Mouse (Mus musculus): ENCODE measurements around the gene St7. TPM values are rescaled to one million over a fixed set of nuclear protein-coding genes. Genes with fewer than 3 reads are reported as not detected.

St7 gene
- polyA plus RNA-seq, 1 experiment = 23.8 TPM

DNA sequence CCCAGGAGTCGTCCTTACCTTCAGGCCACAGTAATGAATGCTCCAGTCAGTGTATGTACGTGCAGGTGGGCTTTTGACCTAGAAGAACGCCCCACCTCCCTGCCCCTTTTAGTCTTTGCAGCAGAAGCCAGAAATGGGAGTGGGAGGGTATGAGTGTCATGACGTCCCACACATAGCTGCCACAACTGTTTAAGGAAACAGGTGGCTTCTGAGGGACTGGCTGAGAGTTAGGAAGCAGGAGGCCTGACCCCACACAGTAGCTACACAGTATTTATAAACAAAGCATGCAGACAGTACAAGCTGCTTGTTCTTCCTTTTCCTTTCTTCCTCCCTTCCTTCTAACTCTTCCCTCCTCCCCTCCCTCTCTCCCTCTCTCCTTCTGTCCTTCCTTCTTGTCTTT lies 135.6 kb downstream of the St7 start:
- 84% methylated on average over 4 of the region's 4 CpGs for WGBS
- no peak overlapping the region for H3K4me3 ChIP-seq (replicated peaks; ENCODE audit: insufficient read depth, low read depth, low read length)
- no peak for DNase-seq
- TF ChIP-seq POLR2A (IDR thresholded peaks at IDR 0.05; ENCODE audit: borderline replicate concordance, insufficient read depth, low read length) (no peak), CTCF (IDR thresholded peaks at IDR 0.05; ENCODE audit: borderline replicate concordance, insufficient read depth, low read depth, low read length) (no peak)
- no peaks in the 10 kb centered on the region for H3K27me3 ChIP-seq (ENCODE audit: control insufficient read depth, insufficient read depth, low read length)
- no peak overlapping the region for H3K27ac ChIP-seq (ENCODE audit: insufficient read depth, low read length)
- 0 out of 2 replicates have a peak, but pooled peaks cover 7% of the 10 kb centered on the region for H3K4me1 ChIP-seq (ENCODE audit: control insufficient read depth, insufficient read depth, low read length)

DNA sequence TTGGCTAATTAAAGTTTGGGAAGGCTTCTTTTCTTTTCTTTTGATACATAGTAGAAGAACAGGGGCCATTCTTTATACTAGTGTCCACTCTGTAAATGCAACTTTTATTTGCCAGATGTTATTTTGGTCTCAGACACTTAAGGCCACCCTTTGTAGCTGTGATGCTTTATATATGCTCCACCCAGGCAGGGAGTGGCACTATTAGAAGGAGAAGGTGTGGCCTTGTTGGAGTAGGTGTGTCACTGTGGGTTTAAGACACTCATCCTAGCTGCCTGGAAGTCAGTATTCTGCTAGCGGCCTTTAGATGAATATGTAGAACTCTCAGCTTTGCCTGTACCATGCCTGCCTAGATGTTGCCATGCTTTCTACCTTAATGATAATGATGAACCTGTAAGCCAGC lies 137.2 kb downstream of the St7 start:
- no peak for TF ChIP-seq CTCF (IDR thresholded peaks at IDR 0.05; ENCODE audit: borderline replicate concordance, insufficient read depth, low read depth, low read length)
- no peak for TF ChIP-seq POLR2A (IDR thresholded peaks at IDR 0.05; ENCODE audit: borderline replicate concordance, insufficient read depth, low read length)
- Histone ChIP-seq H3K4me3 (replicated peaks; ENCODE audit: insufficient read depth, low read depth, low read length) (no peak overlapping the region), H3K27ac (ENCODE audit: insufficient read depth, low read length) (no peak overlapping the region), H3K4me1 (ENCODE audit: control insufficient read depth, insufficient read depth, low read length) (0 out of 2 replicates have a peak, but pooled peaks cover 7% of the 10 kb centered on the region), H3K27me3 (ENCODE audit: control insufficient read depth, insufficient read depth, low read length) (no peaks in the 10 kb centered on the region)
- no peak for DNase-seq
- 98% methylated on average over 1 of the region's 1 CpGs for WGBS

GRCm38 (mm10) chr6:17834493-17834892 lies 141.8 kb downstream of the St7 start:
- TF ChIP-seq CTCF (IDR thresholded peaks at IDR 0.05; ENCODE audit: borderline replicate concordance, insufficient read depth, low read depth, low read length) = peak; percentile 59; the same call in 1 of the 2 replicates
- no peak for TF ChIP-seq POLR2A (IDR thresholded peaks at IDR 0.05; ENCODE audit: borderline replicate concordance, insufficient read depth, low read length)
- WGBS = 40% methylated on average over 7 of the region's 7 CpGs
- peak; percentile 69 to 70 for DNase-seq
- H3K4me1 ChIP-seq (ENCODE audit: control insufficient read depth, insufficient read depth, low read length) = no peaks in the 10 kb centered on the region
- H3K27ac ChIP-seq (ENCODE audit: insufficient read depth, low read length) = no peak overlapping the region
- no peaks in the 10 kb centered on the region for H3K27me3 ChIP-seq (ENCODE audit: control insufficient read depth, insufficient read depth, low read length)
- H3K4me3 ChIP-seq (replicated peaks; ENCODE audit: insufficient read depth, low read depth, low read length) = no peak overlapping the region

- TF ChIP-seq POLR2A (IDR thresholded peaks at IDR 0.05; ENCODE audit: borderline replicate concordance, insufficient read depth, low read length) (no peak), CTCF (IDR thresholded peaks at IDR 0.05; ENCODE audit: borderline replicate concordance, insufficient read depth, low read depth, low read length) (no peak)
- Histone ChIP-seq H3K27ac (ENCODE audit: insufficient read depth, low read length) (no peak overlapping the region), H3K4me3 (replicated peaks; ENCODE audit: insufficient read depth, low read depth, low read length) (no peak overlapping the region), H3K27me3 (ENCODE audit: control insufficient read depth, insufficient read depth, low read length) (no peaks in the 10 kb centered on the region), H3K4me1 (ENCODE audit: control insufficient read depth, insufficient read depth, low read length) (no peaks in the 10 kb centered on the region)
- WGBS = 86% methylated on average over 6 of the region's 6 CpGs
- DNase-seq = no peak
Observed at GRCm38 (mm10) chr6:17835693-17836092, 143.0 kb downstream of the St7 start.

- no peaks in the 10 kb centered on the region for H3K4me1 ChIP-seq (ENCODE audit: control insufficient read depth, insufficient read depth, low read length)
- WGBS = 100% methylated on average over 1 of the region's 1 CpGs
- H3K27me3 ChIP-seq (ENCODE audit: control insufficient read depth, insufficient read depth, low read length) = no peaks in the 10 kb centered on the region
- no peak for DNase-seq
- H3K4me3 ChIP-seq (replicated peaks; ENCODE audit: insufficient read depth, low read depth, low read length) = no peak overlapping the region
- TF ChIP-seq POLR2A (IDR thresholded peaks at IDR 0.05; ENCODE audit: borderline replicate concordance, insufficient read depth, low read length) (no peak), CTCF (IDR thresholded peaks at IDR 0.05; ENCODE audit: borderline replicate concordance, insufficient read depth, low read depth, low read length) (no peak)
- H3K27ac ChIP-seq (ENCODE audit: insufficient read depth, low read length) = no peak overlapping the region
Observed at GRCm38 (mm10) chr6:17837676-17838075, 144.9 kb downstream of the St7 start.

DNA sequence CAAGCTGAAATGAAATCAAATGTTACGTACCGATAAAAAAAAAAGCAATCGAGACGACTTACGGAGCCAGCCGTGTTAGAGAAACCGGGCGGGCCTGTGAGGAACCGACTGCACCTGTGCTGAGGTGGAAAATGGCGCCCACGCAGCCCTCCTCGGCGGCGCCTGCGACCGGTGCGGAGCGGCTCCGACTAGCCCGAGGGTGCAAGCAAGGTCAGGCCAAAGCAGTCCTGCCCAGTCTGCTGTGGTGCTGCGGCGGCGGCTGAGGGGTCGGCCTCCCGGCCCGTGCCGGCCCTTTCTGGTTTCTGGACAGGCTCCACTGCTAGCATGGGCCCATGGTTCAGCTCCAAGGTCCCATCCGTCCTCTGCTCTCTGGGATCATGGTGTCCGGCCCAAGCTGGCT lies 147.7 kb downstream of the St7 start:
- WGBS = 90% methylated on average over 29 of the region's 29 CpGs
- no peak overlapping the region for H3K4me3 ChIP-seq (replicated peaks; ENCODE audit: insufficient read depth, low read depth, low read length)
- H3K4me1 ChIP-seq (ENCODE audit: control insufficient read depth, insufficient read depth, low read length) = no peaks in the 10 kb centered on the region
- no peaks in the 10 kb centered on the region for H3K27me3 ChIP-seq (ENCODE audit: control insufficient read depth, insufficient read depth, low read length)
- no peak for DNase-seq
- no peak overlapping the region for H3K27ac ChIP-seq (ENCODE audit: insufficient read depth, low read length)
- TF ChIP-seq CTCF (IDR thresholded peaks at IDR 0.05; ENCODE audit: borderline replicate concordance, insufficient read depth, low read depth, low read length) = no peak
- no peak for TF ChIP-seq POLR2A (IDR thresholded peaks at IDR 0.05; ENCODE audit: borderline replicate concordance, insufficient read depth, low read length)

GRCm38 (mm10) chr6:17842759-17843158 lies 150.0 kb downstream of the St7 start:
- Histone ChIP-seq H3K27me3 (ENCODE audit: control insufficient read depth, insufficient read depth, low read length) (no peaks in the 10 kb centered on the region), H3K4me3 (replicated peaks; ENCODE audit: insufficient read depth, low read depth, low read length) (no peak overlapping the region), H3K27ac (ENCODE audit: insufficient read depth, low read length) (no peak overlapping the region), H3K4me1 (ENCODE audit: control insufficient read depth, insufficient read depth, low read length) (no peaks in the 10 kb centered on the region; the same call in 1 of the 2 replicates)
- peak; percentile 33 to 40 for DNase-seq
- TF ChIP-seq CTCF (IDR thresholded peaks at IDR 0.05; ENCODE audit: borderline replicate concordance, insufficient read depth, low read depth, low read length) (no peak), POLR2A (IDR thresholded peaks at IDR 0.05; ENCODE audit: borderline replicate concordance, insufficient read depth, low read length) (no peak)
- WGBS = 41% methylated on average over 3 of the region's 3 CpGs

DNA sequence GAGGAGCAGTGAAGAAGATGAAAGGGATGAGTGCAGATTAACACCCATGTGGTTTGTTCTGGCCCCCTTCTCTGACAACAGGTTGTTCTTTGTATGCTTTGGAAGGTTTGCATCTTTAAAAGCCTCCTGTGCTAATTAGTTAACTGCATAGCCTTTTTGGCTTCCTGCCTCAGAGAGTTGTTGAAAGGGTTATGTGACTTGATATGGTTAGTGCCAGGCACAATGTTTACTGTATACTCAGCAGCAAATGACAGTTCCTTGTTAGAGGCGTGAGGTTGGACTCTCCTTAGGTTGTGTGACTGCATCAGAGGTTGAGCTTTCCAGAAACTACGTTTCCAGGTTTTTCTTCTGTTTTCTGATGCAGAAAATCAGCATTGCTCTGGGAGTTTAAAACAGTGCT lies 158.6 kb downstream of the St7 start:
- Histone ChIP-seq H3K4me3 (replicated peaks; ENCODE audit: insufficient read depth, low read depth, low read length) (no peak overlapping the region), H3K27ac (ENCODE audit: insufficient read depth, low read length) (no peak overlapping the region), H3K27me3 (ENCODE audit: control insufficient read depth, insufficient read depth, low read length) (no peaks in the 10 kb centered on the region), H3K4me1 (ENCODE audit: control insufficient read depth, insufficient read depth, low read length) (peaks cover 3% of the 10 kb centered on the region; the same call in 1 of the 2 replicates)
- 73% methylated on average over 2 of the region's 2 CpGs for WGBS
- TF ChIP-seq POLR2A (IDR thresholded peaks at IDR 0.05; ENCODE audit: borderline replicate concordance, insufficient read depth, low read length) = no peak
- no peak for TF ChIP-seq CTCF (IDR thresholded peaks at IDR 0.05; ENCODE audit: borderline replicate concordance, insufficient read depth, low read depth, low read length)
- DNase-seq = no peak
